Mouse (Mus musculus) neural tube, embryonic 14.5 days (tissue): Measurements from ENCODE around the gene Armcx1. TPM values are rescaled to one million over a fixed set of nuclear protein-coding genes. Genes with fewer than 3 reads are reported as not detected.

Experiments used
- ATAC-seq: fragments of 200-750 bp; cut with Nextera tagmentation; 2 replicates; pipeline ENCODE4 v1.8.0; 2017; ENCODE audit warnings: low read depth, mild to moderate bottlenecking, moderate TSS enrichment, moderate library complexity
- H3K27ac ChIP-seq: fragments of 300-500 bp; sonication (generic); 2 replicates; pipeline ENCODE4 v1.5.1; 2014; ENCODE audit warnings: low read depth, mild to moderate bottlenecking, control low read depth, low read length, moderate library complexity, mixed read lengths
- H3K27me3 ChIP-seq: fragments of 300-500 bp; sonication (generic); 2 replicates; pipeline ENCODE4 v1.6.1; 2014; ENCODE audit warnings: low read length; ENCODE audit not compliant: control insufficient read depth, insufficient read depth
- H3K36me3 ChIP-seq: fragments of 300-500 bp; sonication (generic); 2 replicates; pipeline ENCODE4 v1.6.1; 2014; ENCODE audit warnings: low read length, mixed read lengths; ENCODE audit not compliant: control insufficient read depth, insufficient read depth
- H3K4me1 ChIP-seq: fragments of 300-500 bp; sonication (generic); 2 replicates; pipeline ENCODE4 v1.6.1; 2014; ENCODE audit warnings: low read length; ENCODE audit not compliant: control insufficient read depth, insufficient read depth
- H3K4me2 ChIP-seq: fragments of 300-500 bp; sonication (generic); 2 replicates; pipeline ENCODE4 v1.6.1; 2014; ENCODE audit warnings: mild to moderate bottlenecking, low read depth, low read length, control low read depth
- H3K4me3 ChIP-seq: fragments of 300-500 bp; sonication (generic); 2 replicates; pipeline ENCODE4 v1.5.1; 2014; ENCODE audit warnings: low read depth, low read length, control low read depth, mixed read lengths
- H3K9ac ChIP-seq: fragments of 300-500 bp; sonication (generic); replicated peaks from 2 replicates; pipeline ENCODE4 v1.6.1; 2014; ENCODE audit warnings: low read depth, mild to moderate bottlenecking, control low read depth, low read length, mixed read lengths
- H3K9me3 ChIP-seq: fragments of 300-500 bp; sonication (generic); 2 replicates; pipeline ENCODE4 v1.6.1; 2016; ENCODE audit warnings: low read length; ENCODE audit not compliant: control insufficient read depth
- WGBS: fragments of 180-500 bp; shearing (Covaris S2); extraction: QIAGEN DNeasy Blood & Tissue Kit; methylation state at CpG from one replicate; pipeline ENCODE4 v1.1.7; 2014; 5-methylcytosine and 5-hydroxymethylcytosine counted together
- polyA plus RNA-seq: library from polyadenylated mRNA; unstranded; fragments of >200 nt; fragmentation: Nextera tagmentation; extraction: Ambion mirVana; gene quantifications from 2 replicates; pipeline ENCODE4 v1.2.1, GENCODE M21; 2014

The Armcx1 gene
- 85.4 and 94.6 TPM in 2 replicates for polyA plus RNA-seq

DNA sequence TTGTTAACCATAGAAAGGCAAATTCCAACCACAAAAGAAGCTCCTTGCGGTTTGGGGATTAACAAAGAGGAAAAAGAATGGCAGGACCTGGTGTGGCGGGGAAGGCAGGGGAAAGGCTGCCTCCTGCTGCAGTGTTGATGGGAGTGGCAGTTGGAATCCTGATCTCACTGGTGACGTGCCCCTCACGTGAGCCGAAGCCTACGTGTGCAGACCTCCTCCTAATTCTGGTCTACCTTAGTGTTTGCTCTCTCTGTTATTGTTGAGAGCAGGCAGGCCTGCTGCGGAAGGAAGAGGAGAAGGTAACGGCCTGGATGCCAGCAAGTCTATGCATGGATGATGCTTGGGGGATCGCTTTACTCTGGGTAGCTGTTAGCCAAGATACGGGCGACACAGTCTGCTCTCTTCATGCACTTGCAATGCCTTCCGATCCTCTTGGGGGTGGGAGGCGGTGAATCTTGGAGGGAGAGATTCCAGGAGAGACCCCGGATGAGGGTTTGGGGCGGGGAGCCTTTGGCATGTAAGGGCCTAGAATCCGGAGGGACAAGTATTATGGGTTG lies at the start of gene Armcx1:
Gene Armcx1, plus strand, starts transcription at position 212 of the 557 bp plus-strand sequence.
- 0 out of 2 replicates have a peak, but pooled peaks cover 5% of the 10 kb centered on the region for H3K36me3 ChIP-seq
- no peaks in the 10 kb centered on the region for H3K9me3 ChIP-seq
- peak; percentile 97 for ATAC-seq
- H3K4me1 ChIP-seq = no peaks in the 10 kb centered on the region
- WGBS = 14% methylated on average over 16 of the region's 16 CpGs
- peak within 1 kb of the TSS; percentile 54 for H3K4me3 ChIP-seq
- peak within 1 kb of the TSS; percentile 48 for H3K4me2 ChIP-seq
- H3K27me3 ChIP-seq = peaks cover 3% of the 10 kb centered on the region; the same call in 1 of the 2 replicates
- H3K27ac ChIP-seq = peak within 1 kb of the TSS; percentile 93
- H3K9ac ChIP-seq = peak within 1 kb of the TSS; percentile 80

DNA sequence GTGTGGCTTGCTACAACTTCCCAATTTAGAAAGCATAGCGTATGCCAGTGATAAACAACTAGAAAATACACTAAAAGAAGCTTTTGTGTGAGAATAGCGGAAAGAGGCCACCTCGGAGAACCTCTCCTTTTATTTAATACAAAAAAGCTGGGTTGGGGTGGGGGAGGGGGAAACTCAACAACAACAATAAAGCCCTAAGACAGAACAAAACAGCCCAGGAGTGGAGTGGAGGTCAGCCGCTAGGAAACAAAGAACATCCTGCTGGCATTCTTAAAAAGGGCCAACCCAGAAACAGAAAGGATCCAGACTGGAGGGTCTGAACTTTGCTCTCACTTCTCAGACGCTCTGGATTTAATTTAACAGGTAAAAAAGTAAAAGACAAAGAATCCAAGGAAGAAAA lies 42.7 kb upstream of the Armcx1 start:
- Histone ChIP-seq H3K4me2 (no peak overlapping the region), H3K9me3 (no peaks in the 10 kb centered on the region), H3K4me3 (no peak overlapping the region), H3K9ac (no peak overlapping the region), H3K27ac (no peak overlapping the region), H3K4me1 (no peaks in the 10 kb centered on the region), H3K36me3 (no peaks in the 10 kb centered on the region), H3K27me3 (no peaks in the 10 kb centered on the region)
- ATAC-seq = no peak
- whole genome bisulfite sequencing = 21% methylated on average over 5 of the region's 5 CpGs

DNA sequence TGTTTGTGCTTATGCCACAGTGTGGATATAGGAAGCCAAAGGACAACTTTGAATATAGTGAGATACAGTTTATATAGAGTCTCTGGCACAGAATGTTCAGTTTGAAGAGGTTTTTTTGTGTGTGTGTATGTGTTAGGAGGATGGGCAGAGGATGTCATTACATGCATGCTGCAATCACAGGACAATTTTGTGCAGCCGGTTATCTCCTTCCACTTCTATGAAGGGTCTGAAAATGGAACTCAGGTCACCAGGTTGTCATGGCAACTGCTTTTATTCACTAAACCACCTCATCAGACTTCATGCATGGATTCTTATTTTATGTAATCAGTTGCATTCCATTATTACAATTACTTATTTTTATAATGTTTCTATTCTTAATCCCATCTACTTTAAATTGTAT lies 41.8 kb upstream of the Armcx1 start:
- no peak overlapping the region for H3K4me2 ChIP-seq
- 58% methylated on average over 1 of the region's 1 CpGs for WGBS
- H3K36me3 ChIP-seq = no peaks in the 10 kb centered on the region
- H3K9ac ChIP-seq = no peak overlapping the region
- H3K27ac ChIP-seq = no peak overlapping the region
- H3K4me3 ChIP-seq = no peak overlapping the region
- no peaks in the 10 kb centered on the region for H3K27me3 ChIP-seq
- ATAC-seq = no peak
- no peaks in the 10 kb centered on the region for H3K9me3 ChIP-seq
- H3K4me1 ChIP-seq = no peaks in the 10 kb centered on the region

DNA sequence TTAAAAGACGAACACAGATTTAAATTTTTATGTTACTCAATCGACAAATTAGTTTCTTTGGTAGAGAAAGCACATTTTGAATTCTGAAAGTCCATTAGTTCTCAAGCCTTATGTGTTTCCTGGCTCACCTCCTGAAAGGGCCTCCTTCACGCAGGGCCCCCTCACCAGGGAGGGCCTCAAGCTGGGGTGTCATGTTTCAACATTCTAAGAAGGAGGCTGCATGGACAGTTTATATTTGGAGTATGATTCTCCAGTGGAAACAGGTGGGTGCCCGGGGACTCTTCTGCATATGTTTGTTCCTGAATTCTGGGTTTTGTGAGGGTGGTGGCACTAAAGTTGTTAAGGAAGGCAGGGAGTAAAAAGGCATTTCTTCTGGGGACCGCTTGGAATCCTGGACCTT lies 32.8 kb upstream of the Armcx1 start:
- WGBS = 26% methylated on average over 5 of the region's 5 CpGs

DNA sequence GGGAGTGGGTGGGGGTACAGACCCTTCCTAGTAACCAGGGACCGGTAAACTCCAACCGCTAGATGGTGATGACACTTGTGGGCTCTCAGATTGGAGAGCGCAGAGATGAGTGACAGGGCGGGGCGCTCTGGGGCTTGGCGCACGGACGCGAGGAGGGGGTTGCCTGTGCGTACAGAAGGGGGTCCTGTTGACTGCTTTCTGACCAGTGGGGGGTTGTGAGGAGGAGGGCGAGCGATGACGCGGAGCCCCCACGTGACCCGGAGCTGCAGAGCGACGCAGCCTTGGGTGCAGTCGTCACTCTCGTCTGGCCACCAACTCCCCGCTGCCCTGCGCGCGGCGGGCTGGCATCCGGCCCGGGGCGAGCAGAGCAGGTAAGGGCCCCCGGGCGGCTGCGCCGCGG lies 31.5 kb upstream of the Armcx1 start, which contains the start of gene Armcx4:
Gene Armcx4, plus strand, starts transcription at position 253 of the 400 bp plus-strand sequence.
- 14% methylated on average over 19 of the region's 33 CpGs for WGBS
- peaks cover 8% of the 10 kb centered on the region; the same call in 1 of the 2 replicates for H3K36me3 ChIP-seq
- ATAC-seq = peak; percentile 97

More for the DNA sequence above, 32.8 kb upstream of the Armcx1 start:
- Histone ChIP-seq H3K9ac (no peak overlapping the region), H3K4me3 (0 out of 2 replicates have a peak overlapping the region, but pooled peaks have one; percentile 5), H3K27me3 (no peaks in the 10 kb centered on the region), H3K4me2 (peak overlapping the region; percentile 21; the same call in 1 of the 2 replicates), H3K4me1 (0 out of 2 replicates have a peak, but pooled peaks cover 4% of the 10 kb centered on the region), H3K36me3 (no peaks in the 10 kb centered on the region; the same call in 1 of the 2 replicates), H3K27ac (peak overlapping the region; percentile 23; the same call in 1 of the 2 replicates), H3K9me3 (no peaks in the 10 kb centered on the region)
- no peak for ATAC-seq

DNA sequence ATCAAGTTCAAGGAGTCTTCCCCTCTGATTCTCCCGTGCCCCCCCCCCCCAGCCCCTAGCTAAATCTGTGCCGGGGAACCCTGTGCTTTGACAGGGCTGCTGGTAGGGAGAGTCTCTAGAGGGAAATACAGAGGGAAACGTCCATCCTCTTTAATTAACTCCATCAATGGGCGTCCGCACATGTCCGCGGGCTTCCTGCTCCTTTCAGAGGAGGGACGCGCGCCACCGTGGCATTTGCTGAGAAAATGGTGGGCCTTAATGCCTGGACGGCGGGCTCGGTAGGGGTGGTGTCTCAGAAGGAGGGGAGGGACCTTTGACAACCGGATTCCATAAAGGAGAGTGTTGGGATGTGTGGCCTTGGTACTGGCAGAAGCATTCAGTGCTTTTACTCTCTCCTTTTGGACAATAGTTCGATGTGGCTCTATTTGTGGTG lies 31.0 kb upstream of the Armcx1 start:
- H3K4me1 ChIP-seq = 0 out of 2 replicates have a peak, but pooled peaks cover 4% of the 10 kb centered on the region
- 11% methylated on average over 16 of the region's 16 CpGs for WGBS
- H3K4me3 ChIP-seq = peak overlapping the region; percentile 43
- ATAC-seq = peak; percentile 49; the same call in 1 of the 2 replicates
- peak overlapping the region; percentile 85 for H3K27ac ChIP-seq
- H3K4me2 ChIP-seq = peak overlapping the region; percentile 59
- no peaks in the 10 kb centered on the region for H3K9me3 ChIP-seq
- H3K9ac ChIP-seq = peak overlapping the region; percentile 63
- H3K27me3 ChIP-seq = no peaks in the 10 kb centered on the region
- H3K36me3 ChIP-seq = peaks cover 9% of the 10 kb centered on the region; the same call in 1 of the 2 replicates

More for the DNA sequence above, 31.5 kb upstream of the Armcx1 start, which contains the start of gene Armcx4:
- H3K9me3 ChIP-seq = no peaks in the 10 kb centered on the region
- H3K9ac ChIP-seq = peak within 1 kb of the TSS; percentile 63
- peak within 1 kb of the TSS; percentile 85 for H3K27ac ChIP-seq
- peak within 1 kb of the TSS; percentile 59 for H3K4me2 ChIP-seq
- peak within 1 kb of the TSS; percentile 43 for H3K4me3 ChIP-seq
- 0 out of 2 replicates have a peak, but pooled peaks cover 4% of the 10 kb centered on the region for H3K4me1 ChIP-seq
- no peaks in the 10 kb centered on the region for H3K27me3 ChIP-seq

DNA sequence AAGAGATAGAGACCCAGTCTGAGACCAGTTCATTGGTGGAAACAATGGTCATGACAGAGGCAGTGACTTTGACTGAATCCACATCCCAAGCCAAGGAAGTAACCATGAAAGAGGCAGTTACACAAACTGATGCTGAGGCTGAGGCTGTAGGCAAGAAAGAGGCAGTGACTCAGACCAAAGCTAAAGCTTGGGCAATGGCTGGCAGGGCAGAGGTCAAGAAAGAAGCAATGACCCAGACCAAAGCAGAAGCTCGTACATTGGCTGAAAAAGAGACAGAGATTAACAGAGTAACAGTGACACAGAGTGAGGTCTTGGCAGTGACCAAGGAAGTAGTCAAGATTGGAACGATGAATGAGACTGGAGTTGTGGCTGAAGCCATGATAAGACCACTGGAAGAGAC lies 28.1 kb upstream of the Armcx1 start:
- H3K27ac ChIP-seq = no peak overlapping the region
- no peak overlapping the region for H3K4me3 ChIP-seq
- H3K4me1 ChIP-seq = 0 out of 2 replicates have a peak, but pooled peaks cover 4% of the 10 kb centered on the region
- 79% methylated on average over 2 of the region's 2 CpGs for WGBS
- no peaks in the 10 kb centered on the region for H3K9me3 ChIP-seq
- H3K9ac ChIP-seq = no peak overlapping the region
- peaks cover 9% of the 10 kb centered on the region; the same call in 1 of the 2 replicates for H3K36me3 ChIP-seq
- no peaks in the 10 kb centered on the region for H3K27me3 ChIP-seq
- H3K4me2 ChIP-seq = no peak overlapping the region
- ATAC-seq = no peak

DNA sequence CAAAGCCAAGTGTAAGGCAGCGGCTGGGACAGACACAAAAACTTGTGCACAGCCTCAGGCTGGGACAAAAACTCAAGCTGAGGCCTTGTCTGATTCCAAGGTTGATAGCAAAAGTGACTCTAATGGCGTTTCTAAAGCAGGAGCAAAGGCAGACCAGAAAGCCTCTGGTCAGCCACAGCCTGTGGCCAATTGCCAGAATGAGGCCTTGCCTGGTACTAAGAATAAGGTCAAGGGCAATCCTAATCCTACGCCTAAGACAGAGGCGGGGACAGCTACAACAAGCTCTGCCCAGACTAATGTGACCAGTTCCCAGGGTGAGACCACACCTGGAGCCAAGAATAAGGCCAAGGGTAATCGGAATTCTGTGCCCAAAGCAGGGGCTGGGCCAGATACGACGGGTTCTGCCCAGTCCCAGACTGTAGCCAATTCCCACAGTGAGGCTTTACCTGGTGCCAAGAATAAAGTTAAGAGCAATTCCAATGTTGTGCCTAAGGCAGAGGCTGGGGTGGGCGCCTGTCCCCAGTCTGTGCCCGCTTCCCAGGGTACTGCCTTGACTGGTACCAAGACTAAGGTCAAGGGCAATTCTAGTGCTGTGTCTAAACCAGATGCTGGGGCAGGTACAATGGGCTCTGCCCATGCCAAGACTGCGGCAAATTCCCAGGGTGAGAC lies 26.8 kb upstream of the Armcx1 start:
- H3K36me3 ChIP-seq = peaks cover 9% of the 10 kb centered on the region; the same call in 1 of the 2 replicates
- no peaks in the 10 kb centered on the region for H3K27me3 ChIP-seq
- H3K9me3 ChIP-seq = no peaks in the 10 kb centered on the region
- no peak overlapping the region for H3K4me3 ChIP-seq
- 0 out of 2 replicates have a peak, but pooled peaks cover 4% of the 10 kb centered on the region for H3K4me1 ChIP-seq
- 92% methylated on average over 10 of the region's 10 CpGs for WGBS
- H3K4me2 ChIP-seq = no peak overlapping the region
- no peak overlapping the region for H3K9ac ChIP-seq
- no peak overlapping the region for H3K27ac ChIP-seq
- ATAC-seq = no peak

DNA sequence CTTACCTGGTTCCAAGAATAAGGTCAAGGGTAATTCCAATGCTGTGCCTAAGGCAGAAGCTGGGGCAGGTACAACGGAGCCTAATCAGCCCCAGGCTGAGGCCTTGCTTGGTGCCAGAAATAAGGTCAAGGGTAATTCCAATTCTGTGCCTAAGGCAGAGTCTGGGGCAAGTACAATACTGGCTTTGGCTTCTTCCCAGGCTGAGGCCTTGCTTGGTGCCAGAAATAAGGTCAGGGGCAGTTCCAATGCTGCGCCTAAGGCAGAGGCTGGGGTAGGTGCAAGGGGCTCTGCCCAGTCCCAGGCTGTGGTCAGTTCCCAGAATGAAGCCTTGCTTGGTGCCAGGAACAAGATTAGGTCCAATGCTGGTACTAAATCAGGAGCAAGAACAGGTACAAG lies 26.2 kb upstream of the Armcx1 start:
- Histone ChIP-seq H3K4me3 (no peak overlapping the region), H3K27me3 (no peaks in the 10 kb centered on the region), H3K4me1 (0 out of 2 replicates have a peak, but pooled peaks cover 4% of the 10 kb centered on the region), H3K27ac (no peak overlapping the region), H3K9me3 (no peaks in the 10 kb centered on the region), H3K36me3 (peaks cover 9% of the 10 kb centered on the region; the same call in 1 of the 2 replicates), H3K4me2 (no peak overlapping the region), H3K9ac (no peak overlapping the region)
- no peak for ATAC-seq
- 93% methylated on average over 2 of the region's 2 CpGs for WGBS
